Mouse (Mus musculus): Measurements from ENCODE around the gene B3gnt6.

The B3gnt6 gene

GRCm38 (mm10) chr7:98149802-98150201 is 49.5 kb downstream of the B3gnt6 start:
- DNase-seq (ENCODE audit: low read depth, low spot score), result no peak

- DNase-seq (ENCODE audit: low read depth, low spot score), result peak; percentile 34
Observed at GRCm38 (mm10) chr7:98148721-98149407, 50.4 kb downstream of the B3gnt6 start.

- no peak for DNase-seq (ENCODE audit: low read depth, low spot score)
Observed at GRCm38 (mm10) chr7:98147766-98148165, 51.5 kb downstream of the B3gnt6 start.

GRCm38 (mm10) chr7:98146447-98146845 is 52.8 kb downstream of the B3gnt6 start:
- DNase-seq (ENCODE audit: low read depth, low spot score), result no peak

GRCm38 (mm10) chr7:98145842-98146446 is 53.3 kb downstream of the B3gnt6 start:
- DNase-seq (ENCODE audit: low read depth, low spot score), result peak; percentile 29

GRCm38 (mm10) chr7:98145402-98145801 is 53.9 kb downstream of the B3gnt6 start, which contains the start of gene Omp:
Omp (minus strand) TSS chr7:98145502.
- DNase-seq (ENCODE audit: low read depth, low spot score), result no peak

GRCm38 (mm10) chr7:98142648-98143047 is 56.6 kb downstream of the B3gnt6 start:
- no peak for DNase-seq (ENCODE audit: low read depth, low spot score)
